Mouse (Mus musculus) heart, adult 8-10 months (tissue): ENCODE data around the gene Smarcb1. TPM values are rescaled to one million over a fixed set of nuclear protein-coding genes. Genes with fewer than 3 reads are reported as not detected.

Experiments
- DNase-seq: peaks from one replicate; pipeline ENCODE4 v3.0.0; 2022; ENCODE audit warnings: low spot score
- total RNA-seq, 4 experiments: library from RNA; stranded (reverse); gene quantifications; 2 replicates each; pipeline ENCODE4 v1.2.4; 2022

Gene Smarcb1
- 10 to 100 TPM; 17.3 to 25.0 (median 21.4) TPM for total RNA-seq

DNA sequence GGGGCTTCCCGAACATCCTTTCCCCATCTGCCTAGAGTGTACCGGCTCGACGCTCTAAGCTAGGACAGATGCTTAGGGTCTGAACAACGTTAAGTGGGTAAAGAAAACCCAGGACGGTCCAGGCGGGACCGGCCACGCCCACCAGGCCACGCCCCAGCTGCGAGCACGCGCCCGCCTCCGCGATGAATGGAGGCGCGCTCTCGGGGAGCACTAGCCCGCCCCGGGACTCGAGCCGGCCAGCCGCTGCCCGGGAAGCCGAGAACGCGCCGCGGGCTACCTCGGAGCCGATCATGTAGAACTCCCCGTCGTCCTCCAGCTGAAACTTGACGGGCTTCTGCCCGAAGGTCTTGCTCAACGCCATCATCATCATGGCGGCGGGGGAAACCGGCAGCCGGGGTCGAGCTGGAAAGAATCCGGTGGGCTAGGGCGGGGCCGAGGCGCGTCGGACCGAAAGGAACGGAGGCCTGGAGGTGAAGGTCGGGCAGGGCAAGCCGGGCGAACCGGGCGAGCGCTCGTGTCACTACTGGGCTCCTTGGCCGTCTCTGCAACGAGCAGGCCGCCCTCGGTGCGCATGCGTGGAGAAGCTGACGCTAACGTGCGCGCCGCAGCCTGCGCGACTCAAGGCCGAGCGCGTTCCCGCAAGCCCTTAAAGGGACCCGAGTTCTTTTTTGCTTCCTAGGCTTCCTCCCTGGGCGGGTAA lies at the start of gene Smarcb1:
Gene Smarcb1 (minus strand): TSS at position 592 of the 700 bp plus-strand sequence.
- peak; percentile 96 for DNase-seq

GRCm38 (mm10) chr10:75954381-75954811 lies 33.0 kb upstream of the Smarcb1 start, which contains the start of gene Gm5134:
TSS of gene Gm5134 (plus strand) at chr10:75954514.
- no peak for DNase-seq

GRCm38 (mm10) chr10:75951424-75952050 lies 30.1 kb upstream of the Smarcb1 start:
- DNase-seq = peak; percentile 63

- DNase-seq = no peak
These were observed 29.4 kb upstream of the Smarcb1 start for GRCm38 (mm10) chr10:75950791-75951210.

DNA sequence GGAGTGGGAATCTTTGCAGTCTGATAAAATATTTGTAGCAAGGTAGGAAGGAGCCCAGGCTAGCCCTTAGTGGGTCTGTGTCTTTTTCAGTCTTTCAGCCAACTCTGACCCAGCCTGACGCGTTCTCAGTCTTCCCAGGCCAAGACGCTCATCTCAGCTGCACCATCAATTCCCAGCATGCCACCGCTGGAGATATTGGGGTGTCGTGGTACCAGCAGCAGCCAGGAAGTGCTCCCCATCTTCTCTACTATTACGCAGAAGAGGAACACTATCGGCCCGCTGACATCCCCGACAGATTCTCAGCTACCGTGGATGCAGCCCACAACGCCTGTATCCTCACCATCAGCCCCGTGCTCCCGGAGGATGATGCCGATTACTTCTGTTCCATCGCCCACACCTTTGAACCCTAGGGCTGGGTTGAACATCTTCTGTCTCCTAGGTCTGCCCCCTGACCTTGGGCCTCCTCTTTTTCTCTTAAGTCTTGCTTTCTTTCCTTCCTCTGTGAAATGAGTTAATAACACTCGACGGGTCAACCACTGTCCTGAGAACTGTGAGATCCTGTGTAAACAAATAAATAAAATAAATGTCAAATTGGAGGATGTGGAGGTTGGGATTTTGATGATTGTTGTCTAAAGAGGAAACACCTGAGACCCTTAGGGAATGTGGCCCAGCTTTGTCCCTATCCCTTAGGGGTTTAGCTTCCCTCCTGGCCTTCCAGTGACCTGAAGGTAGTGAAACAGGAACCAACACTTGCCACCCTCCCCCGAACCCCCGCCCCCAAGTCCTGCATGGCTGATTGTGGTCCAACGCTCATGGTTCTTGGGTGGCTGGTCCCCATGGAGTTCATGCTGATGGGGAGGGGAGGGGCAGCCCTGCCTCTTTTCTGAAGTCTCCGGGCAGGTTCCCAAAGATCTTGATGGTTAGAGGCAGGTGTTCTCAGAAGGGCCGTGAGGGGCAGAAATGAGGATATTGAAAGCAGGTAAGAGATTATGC lies 27.9 kb upstream of the Smarcb1 start:
- DNase-seq = no peak

DNA sequence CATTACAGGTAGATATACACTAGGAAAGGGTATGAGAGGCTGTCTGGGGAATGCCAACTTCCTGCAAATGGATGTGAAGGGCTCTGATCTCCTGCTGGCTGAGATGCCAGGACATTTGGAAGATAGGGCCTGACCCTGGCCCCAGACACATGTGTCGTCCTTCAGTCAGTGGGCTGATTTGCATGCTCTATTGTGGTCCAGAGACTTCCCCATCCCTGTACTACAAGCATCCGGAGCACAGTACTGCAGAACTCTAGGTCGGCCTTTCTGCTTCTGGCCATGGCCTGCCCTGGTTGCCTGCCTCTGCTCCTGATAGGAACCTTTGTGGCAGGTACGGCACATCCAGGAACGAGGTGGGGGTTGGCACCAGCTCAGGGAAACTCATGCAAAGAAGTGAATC lies 26.7 kb upstream of the Smarcb1 start:
- DNase-seq = no peak

DNA sequence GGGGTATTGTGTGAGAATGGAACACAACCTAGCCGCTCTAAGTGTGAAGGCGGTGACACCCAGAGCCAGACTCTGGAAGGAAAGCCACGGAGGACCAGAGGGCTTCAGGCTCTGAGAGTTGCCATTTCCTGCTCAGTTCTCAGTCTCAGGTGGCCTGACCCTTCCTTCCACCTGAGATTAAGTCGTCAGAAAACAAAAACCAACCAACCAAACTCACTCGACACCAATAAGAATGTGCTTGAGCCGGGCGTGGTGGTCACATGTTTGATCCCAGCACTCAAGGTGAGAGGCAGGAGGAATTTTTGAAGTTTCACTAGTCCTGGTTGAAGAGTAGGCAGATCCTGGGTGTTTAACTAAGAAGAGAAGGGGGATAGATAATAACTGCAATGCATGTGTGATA lies 24.5 kb upstream of the Smarcb1 start:
- no peak for DNase-seq

GRCm38 (mm10) chr10:75945213-75945612 lies 23.8 kb upstream of the Smarcb1 start:
- no peak for DNase-seq

DNA sequence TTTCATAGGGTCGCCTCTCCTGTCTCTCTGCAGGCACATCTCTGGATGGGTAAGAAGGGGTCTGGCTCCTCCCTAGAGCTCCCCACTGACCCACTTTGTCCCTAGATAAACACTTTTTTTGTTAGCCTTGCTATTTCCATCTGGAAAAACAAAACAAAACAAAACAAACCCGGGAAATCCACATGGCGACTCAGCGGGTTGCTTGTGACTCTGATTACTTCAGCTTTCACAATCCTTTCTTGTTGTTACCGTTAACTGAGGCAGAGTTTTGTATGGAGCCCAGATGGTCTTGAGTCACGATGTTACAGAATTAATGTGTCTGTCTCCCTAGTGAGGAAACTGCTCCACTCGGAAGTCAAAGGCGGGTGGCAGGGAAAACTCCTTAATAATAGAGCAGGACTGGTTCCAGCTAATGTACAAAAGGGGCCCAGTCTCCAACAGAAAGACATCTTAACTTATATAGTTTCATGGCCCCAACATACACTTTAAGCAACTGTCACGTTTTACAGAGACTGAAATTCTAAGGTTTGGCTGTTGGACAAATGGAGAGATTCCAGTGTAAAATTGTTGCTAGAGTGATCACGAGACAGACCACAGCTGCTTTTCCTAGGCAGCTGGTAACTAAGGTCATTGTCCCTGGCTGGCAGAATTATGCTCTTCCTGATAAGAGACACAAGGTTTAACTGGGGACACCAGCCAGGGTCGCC lies 22.8 kb upstream of the Smarcb1 start:
- DNase-seq = no peak

GRCm38 (mm10) chr10:75942736-75943477 lies 21.5 kb upstream of the Smarcb1 start, which contains the start of gene Vpreb3:
TSS of gene Vpreb3 (plus strand) at chr10:75943057.
- no peak for DNase-seq

GRCm38 (mm10) chr10:75941042-75941824 lies 19.8 kb upstream of the Smarcb1 start:
- DNase-seq = no peak

DNA sequence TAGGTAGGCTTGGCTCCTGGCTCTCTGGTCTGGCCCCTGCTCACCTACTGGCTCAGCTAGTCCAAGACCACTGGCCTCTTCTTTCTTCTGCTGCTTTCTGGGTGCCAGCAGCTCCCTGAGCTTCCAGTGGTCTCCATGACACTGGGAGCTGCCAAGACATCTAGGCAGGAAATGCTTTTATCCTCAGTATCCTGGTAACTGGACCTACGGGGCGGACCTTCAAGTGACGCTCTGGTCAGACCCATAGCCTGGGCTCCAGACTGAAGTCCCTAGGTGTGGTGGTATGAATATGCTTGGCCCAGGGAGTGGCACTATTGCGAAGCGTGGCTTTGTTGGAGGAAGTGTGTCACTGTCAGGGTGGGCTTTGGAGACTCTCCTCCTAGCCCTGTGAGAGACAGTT lies 19.1 kb upstream of the Smarcb1 start, which contains the start of gene Gm867:
Gene Gm867 (minus strand): TSS at position 153 of the 400 bp plus-strand sequence.
- DNase-seq = no peak

DNA sequence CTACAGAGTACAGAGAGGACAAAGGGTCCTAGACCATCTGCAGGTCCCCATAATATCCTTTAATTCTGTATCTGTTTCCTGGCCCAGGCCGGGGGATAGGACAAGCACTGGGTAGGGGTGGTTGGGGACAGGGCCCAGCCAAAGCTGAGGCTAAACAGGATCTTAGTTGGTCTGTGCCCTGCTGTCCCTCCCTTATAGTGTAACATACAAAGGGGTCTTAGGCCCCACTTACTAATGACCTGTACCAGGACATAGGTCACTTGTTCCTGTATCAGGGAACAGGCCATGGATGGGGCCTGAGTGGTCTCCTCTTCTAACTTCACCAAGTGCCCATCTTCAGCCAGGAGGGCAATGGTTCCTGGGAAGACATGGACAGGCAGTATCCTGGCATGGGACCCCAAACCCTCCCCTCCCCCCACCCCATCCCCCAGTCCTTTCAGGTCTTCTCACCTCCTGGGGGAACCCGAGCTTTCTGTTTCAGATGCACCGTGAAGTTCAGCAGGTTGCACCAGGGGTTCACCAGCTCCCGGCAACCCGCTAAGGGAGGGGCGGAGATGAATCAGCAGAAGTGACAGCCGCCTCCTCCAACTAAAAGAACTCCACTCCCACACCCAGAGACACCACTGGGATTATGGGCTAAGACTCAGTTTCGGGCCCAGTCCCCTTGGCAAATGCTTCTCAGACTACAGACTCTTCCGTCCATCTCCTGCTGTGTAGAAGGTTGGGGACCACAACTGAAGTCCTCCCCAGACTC lies 18.2 kb upstream of the Smarcb1 start:
- no peak for DNase-seq

GRCm38 (mm10) chr10:75937851-75938643 lies 16.6 kb upstream of the Smarcb1 start:
- DNase-seq = no peak

DNA sequence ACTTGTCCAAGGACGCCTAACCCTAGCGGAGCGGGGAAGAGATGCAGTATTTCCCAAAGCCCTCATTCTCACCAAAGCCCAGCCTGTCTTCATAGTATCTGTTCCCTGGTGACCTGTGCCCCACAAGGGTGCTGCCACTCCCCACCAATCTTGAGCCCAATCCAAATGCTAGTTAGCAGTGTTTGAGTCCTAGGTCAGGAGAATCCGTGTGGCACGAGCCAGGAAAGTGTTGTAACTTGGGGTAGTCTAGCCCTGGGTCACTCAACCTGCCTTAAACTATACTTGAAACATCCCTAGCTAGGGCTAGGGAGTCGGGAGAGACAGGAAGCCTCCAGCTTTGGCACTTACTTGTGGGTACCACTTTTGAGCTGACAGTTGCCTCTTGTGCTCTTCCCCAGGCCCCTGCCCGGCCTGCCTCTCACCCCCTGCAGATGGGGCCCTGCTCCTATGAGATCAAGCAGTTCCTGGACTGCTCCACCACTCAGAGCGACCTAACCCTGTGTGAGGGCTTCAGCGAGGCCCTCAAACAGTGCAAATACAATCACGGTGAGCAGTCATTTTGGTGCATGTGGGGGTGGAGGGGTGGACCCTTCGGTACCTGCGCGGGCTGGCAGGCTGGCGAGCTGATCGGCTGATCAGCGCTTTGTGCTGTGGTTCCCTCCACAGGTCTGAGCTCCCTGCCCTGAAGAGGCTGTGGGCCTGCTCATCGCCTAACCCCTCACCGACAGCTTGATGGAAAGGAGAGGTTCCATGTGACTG lies 15.7 kb upstream of the Smarcb1 start:
- DNase-seq = no peak

GRCm38 (mm10) chr10:75935680-75936541 lies 14.5 kb upstream of the Smarcb1 start, which contains the start of gene Mmp11:
TSS of gene Mmp11 (minus strand) at chr10:75936496.
- DNase-seq = no peak
